Mouse (Mus musculus) kidney, postnatal 0 days (tissue): Measurements from ENCODE around the gene Chd1l. TPM values are rescaled to one million over a fixed set of nuclear protein-coding genes. Genes with fewer than 3 reads are reported as not detected.
A peak's percentile ranks its signal among the peaks of the same experiment; 100 is the strongest.

Experiments
- ATAC-seq: fragments of 200-750 bp; cut with Nextera tagmentation; replicated peaks from 2 replicates; pipeline ENCODE4 v1.8.0; 2017; ENCODE audit warnings: low read depth, moderate number of reproducible peaks, moderate TSS enrichment, moderate library complexity; ENCODE audit not compliant: low FRiP score
- DNase-seq: peaks from one replicate; pipeline ENCODE4 v3.0.0-alpha.2; 2016; ENCODE audit warnings: low spot score
- H3K27ac ChIP-seq: fragments of 300-500 bp; sonication (generic); 2 replicates; pipeline ENCODE4 v1.5.1; 2014; ENCODE audit warnings: mild to moderate bottlenecking
- H3K27me3 ChIP-seq: fragments of 300-500 bp; sonication (generic); 2 replicates; pipeline ENCODE4 v1.6.1; 2014; ENCODE audit warnings: low read length, mixed read lengths; ENCODE audit not compliant: insufficient read depth
- H3K36me3 ChIP-seq: fragments of 300-500 bp; sonication (generic); 2 replicates; pipeline ENCODE4 v1.6.1; 2014; ENCODE audit warnings: low read length, mixed read lengths; ENCODE audit not compliant: insufficient read depth
- H3K4me1 ChIP-seq: fragments of 300-500 bp; sonication (generic); replicated peaks from 2 replicates; pipeline ENCODE4 v1.6.1; 2014; ENCODE audit warnings: antibody characterized with exemption, low read length, mixed read lengths; ENCODE audit not compliant: insufficient read depth
- H3K4me2 ChIP-seq: fragments of 300-500 bp; sonication (generic); 2 replicates; pipeline ENCODE4 v1.6.1; 2014; ENCODE audit warnings: mild to moderate bottlenecking, low read length, moderate library complexity, mixed read lengths
- H3K4me3 ChIP-seq: fragments of 300-500 bp; sonication (generic); replicated peaks from 2 replicates; pipeline ENCODE4 v1.5.1; 2014; ENCODE audit warnings: low read depth, low read length
- H3K9ac ChIP-seq: fragments of 300-500 bp; sonication (generic); 2 replicates; pipeline ENCODE4 v1.6.1; 2014; ENCODE audit warnings: low read depth, low read length
- H3K9me3 ChIP-seq: fragments of 300-500 bp; sonication (generic); replicated peaks from 2 replicates; pipeline ENCODE4 v1.6.1; 2016; ENCODE audit warnings: low read length, inconsistent platforms, mixed read lengths
- CTCF ChIP-seq: IDR thresholded peaks from 2 replicates; pipeline ENCODE4 v1.5.1; 2016; ENCODE audit warnings: antibody characterized with exemption, low read depth, mild to moderate bottlenecking, moderate library complexity
- WGBS: fragments of 180-500 bp; shearing (Covaris S2); extraction: QIAGEN DNeasy Blood & Tissue Kit; methylation state at CpG from one replicate; pipeline ENCODE4 v1.1.7; 2014; 5-methylcytosine and 5-hydroxymethylcytosine counted together
- polyA plus RNA-seq: library from polyadenylated mRNA; unstranded; fragments of >200 nt; fragmentation: Nextera tagmentation; extraction: Ambion mirVana; gene quantifications from 2 replicates; pipeline ENCODE4 v1.2.1, GENCODE M21; 2015

Chd1l gene
- polyA plus RNA-seq, 1 experiment from 2014 or later: 15.1 TPM

DNA sequence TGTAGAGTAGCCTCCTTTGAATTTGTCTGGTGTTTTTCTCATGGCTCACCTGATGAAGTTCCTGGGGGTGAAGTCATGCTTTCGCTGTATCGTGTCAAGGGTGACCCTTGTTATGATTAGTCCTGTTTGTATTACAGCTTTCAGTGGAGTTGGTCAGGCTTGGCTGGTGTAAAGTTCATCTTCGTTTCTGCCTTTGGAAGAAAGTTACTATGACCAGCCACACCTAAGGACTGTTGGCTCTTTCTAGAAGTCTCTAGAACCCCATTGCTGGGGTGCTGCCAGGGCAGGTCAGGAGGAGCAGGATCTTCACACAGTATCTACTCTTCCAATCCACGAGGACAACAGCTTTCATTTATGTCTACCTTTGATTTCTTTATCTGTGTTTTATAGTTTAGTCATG, 23.5 kb upstream of the Chd1l start:
- TF ChIP-seq CTCF: no peak
- Histone ChIP-seq H3K4me3 (no peak overlapping the region), H3K36me3 (no peaks in the 10 kb centered on the region), H3K9me3 (no peaks in the 10 kb centered on the region), H3K9ac (no peak overlapping the region), H3K4me2 (no peak overlapping the region), H3K27me3 (no peaks in the 10 kb centered on the region), H3K4me1 (no peaks in the 10 kb centered on the region), H3K27ac (no peak overlapping the region)
- 71% methylated on average over 4 of the region's 4 CpGs for WGBS
- ATAC-seq (no peak), DNase-seq (no peak)

DNA sequence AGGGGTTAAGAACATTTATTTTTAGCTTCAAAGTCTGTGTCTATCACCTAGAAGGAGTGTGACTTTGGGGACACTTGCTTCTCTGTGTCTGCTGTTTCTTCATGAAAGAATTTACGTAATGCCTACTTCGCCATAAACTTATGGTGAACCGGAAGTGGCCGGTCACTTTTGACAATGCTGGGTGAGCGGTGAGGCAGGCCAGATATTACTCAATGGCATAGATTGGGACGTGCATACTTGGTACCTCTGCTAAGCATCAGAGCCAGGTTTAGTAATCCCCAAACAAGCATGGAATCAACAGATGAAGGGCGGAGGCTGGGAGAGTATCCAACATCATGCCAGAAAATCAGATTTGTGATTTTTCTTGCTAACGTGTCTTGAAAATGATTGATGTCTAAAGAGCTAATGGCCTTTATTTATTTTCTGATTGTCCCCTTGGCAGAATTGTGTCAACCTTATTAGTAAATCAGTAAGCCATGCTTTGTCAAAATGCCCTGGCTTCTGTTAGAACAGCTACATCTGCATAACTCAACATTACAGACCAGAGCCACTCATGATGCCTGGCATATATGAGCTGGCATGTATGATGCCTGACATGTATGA, 21.4 kb upstream of the Chd1l start:
- H3K4me1 ChIP-seq: no peaks in the 10 kb centered on the region
- H3K4me3 ChIP-seq: no peak overlapping the region
- DNase-seq: no peak
- H3K36me3 ChIP-seq: no peaks in the 10 kb centered on the region
- no peak for ATAC-seq
- no peak overlapping the region for H3K4me2 ChIP-seq
- H3K9ac ChIP-seq: no peak overlapping the region
- no peak overlapping the region for H3K27ac ChIP-seq
- WGBS: 86% methylated on average over 8 of the region's 8 CpGs
- TF ChIP-seq CTCF: no peak
- no peaks in the 10 kb centered on the region for H3K27me3 ChIP-seq
- no peaks in the 10 kb centered on the region for H3K9me3 ChIP-seq

DNA sequence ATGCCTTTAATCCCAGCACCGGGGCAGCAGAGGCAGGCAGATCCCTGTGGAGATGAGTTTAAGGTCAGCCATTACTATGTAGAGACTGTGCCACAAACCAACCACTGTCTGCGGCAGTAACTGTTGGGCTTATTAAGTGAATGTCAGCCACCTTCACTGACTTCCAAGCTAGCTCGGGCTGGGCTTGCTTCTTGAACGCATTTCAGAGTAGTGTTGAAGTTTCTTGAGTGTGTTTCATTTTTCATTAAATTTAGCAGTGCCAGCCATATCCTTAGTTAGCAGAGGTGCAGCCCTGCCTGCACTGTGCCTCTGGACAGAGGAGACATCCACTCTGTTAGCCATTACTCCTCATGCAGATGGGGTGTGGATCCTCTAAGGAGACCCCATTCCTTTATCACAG, 20.7 kb upstream of the Chd1l start:
- TF ChIP-seq CTCF: no peak
- WGBS: 91% methylated on average over 4 of the region's 4 CpGs
- Histone ChIP-seq H3K36me3 (no peaks in the 10 kb centered on the region), H3K9ac (no peak overlapping the region), H3K27ac (no peak overlapping the region), H3K9me3 (no peaks in the 10 kb centered on the region), H3K4me2 (no peak overlapping the region), H3K4me3 (no peak overlapping the region), H3K4me1 (no peaks in the 10 kb centered on the region), H3K27me3 (no peaks in the 10 kb centered on the region)
- DNase-seq (no peak), ATAC-seq (no peak)

DNA sequence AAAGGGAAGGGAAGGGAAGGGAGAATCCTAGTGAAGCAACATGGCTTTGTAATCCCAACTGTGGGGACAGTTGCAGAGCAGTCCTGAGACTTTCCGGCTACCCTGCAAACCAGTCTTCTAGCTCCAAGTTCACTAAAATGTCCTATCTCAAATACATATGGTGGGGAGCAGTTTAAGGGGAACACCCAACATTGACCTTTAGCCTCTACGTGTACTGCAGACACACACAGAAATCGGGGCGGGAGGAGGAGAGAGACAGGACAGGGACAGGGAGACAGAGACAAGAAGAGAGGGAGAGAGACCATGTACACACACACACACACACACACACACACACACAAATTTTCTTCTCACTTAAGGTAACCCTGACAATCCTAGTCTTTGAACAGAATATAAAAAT, 19.9 kb upstream of the Chd1l start:
- no peak overlapping the region for H3K27ac ChIP-seq
- H3K4me2 ChIP-seq: no peak overlapping the region
- H3K4me1 ChIP-seq: no peaks in the 10 kb centered on the region
- H3K9me3 ChIP-seq: no peaks in the 10 kb centered on the region
- no peak for TF ChIP-seq CTCF
- H3K27me3 ChIP-seq: no peaks in the 10 kb centered on the region
- no peaks in the 10 kb centered on the region for H3K36me3 ChIP-seq
- DNase-seq (no peak), ATAC-seq (no peak)
- H3K4me3 ChIP-seq: no peak overlapping the region
- WGBS: 91% methylated on average over 4 of the region's 4 CpGs
- H3K9ac ChIP-seq: no peak overlapping the region

DNA sequence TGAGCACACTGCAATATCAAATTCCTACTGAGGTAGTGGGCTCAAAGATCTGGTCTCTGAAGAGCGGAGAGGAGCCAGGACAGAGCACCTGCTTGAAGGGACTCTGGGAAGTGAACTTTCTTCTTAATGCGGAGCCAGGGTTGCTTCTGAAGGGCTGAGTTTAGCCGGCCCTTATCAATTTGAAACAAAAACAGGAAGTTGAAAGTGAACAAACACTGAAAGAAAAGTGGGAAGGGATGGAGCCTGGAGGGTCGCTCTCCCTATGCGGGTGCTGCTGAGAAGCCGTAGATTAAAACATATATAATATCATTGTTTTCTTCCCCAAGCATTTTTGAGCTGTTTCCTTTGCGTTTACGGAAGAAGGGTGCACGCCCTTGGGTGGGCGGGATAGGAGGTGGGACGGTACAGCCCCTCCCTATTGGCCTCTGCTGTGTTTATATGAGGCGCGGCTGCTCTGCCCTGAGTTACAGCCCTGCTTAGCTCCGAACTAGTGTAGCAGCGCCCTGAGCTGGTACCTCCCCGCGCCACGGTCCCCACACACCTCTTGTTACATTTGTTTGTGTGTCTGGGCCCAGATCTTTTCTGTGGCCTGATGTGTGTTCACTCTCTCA, 18.5 kb upstream of the Chd1l start, which contains the start of gene Fmo5:
Fmo5 (plus strand) TSS at position 414 of the 611 bp plus-strand sequence.
- no peaks in the 10 kb centered on the region for H3K36me3 ChIP-seq
- H3K27me3 ChIP-seq: no peaks in the 10 kb centered on the region
- H3K4me1 ChIP-seq: no peaks in the 10 kb centered on the region
- peak; percentile 83 for DNase-seq
- peak within 1 kb of the TSS; percentile 46 for H3K4me3 ChIP-seq
- TF ChIP-seq CTCF: no peak
- peak within 1 kb of the TSS; percentile 66 for H3K4me2 ChIP-seq
- H3K27ac ChIP-seq: 0 out of 2 replicates have a peak within 1 kb of the TSS, but pooled peaks have one; percentile 5
- peak; percentile 80; the same call in 1 of the 2 replicates for ATAC-seq
- H3K9me3 ChIP-seq: no peaks in the 10 kb centered on the region
- 2% methylated on average over 18 of the region's 18 CpGs for WGBS
- H3K9ac ChIP-seq: peak within 1 kb of the TSS; percentile 48

DNA sequence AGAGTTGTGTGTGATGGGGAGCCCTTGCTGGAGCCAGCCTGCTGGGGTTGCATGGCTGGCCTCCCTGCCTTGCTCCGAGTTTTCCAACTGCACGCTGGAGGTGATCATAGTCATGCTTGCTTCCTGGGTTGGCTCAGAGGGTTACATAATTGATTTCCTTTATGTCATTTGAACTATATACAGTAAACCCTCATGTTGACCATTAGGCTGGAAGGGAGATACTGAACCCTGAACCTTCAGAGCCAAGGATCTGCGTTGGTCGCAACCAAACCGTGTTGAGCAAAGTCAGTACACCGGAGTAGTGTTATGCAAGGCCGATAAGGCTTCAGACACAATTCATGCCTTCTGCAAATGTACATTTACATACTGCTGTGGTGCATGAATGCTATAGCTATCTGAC, 17.9 kb upstream of the Chd1l start:
- DNase-seq (no peak), ATAC-seq (0 out of 2 replicates have a peak, but pooled peaks have one; percentile 10)
- Histone ChIP-seq H3K4me3 (peak overlapping the region; percentile 46; the same call in 1 of the 2 replicates), H3K4me1 (no peaks in the 10 kb centered on the region), H3K9me3 (no peaks in the 10 kb centered on the region), H3K36me3 (no peaks in the 10 kb centered on the region), H3K4me2 (peak overlapping the region; percentile 66), H3K9ac (no peak overlapping the region; the same call in 1 of the 2 replicates), H3K27ac (no peak overlapping the region), H3K27me3 (no peaks in the 10 kb centered on the region)
- 74% methylated on average over 7 of the region's 7 CpGs for WGBS
- no peak for TF ChIP-seq CTCF
